Mouse (Mus musculus): ENCODE measurements around the gene Vps37b.

Gene Vps37b

DNA sequence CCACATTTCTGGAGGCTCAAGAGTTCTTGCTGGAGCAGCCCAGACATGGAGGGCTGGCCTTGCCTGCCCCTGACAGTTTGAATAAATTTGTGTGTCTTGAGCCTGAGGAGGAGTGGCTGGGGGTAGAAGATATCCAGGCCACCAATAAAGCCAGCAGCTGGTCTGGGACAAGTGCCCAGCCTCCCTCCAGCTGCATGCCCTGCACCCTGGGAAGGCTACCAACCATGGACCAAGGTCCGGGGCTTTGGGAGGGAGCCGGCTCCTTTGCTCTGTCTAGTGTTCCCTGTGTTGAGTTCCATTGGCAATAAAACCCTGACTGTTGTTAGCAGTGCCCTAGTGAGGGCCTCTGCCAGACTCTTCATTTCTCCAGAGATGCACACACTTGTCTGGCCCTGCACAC is 29.2 kb downstream of the Vps37b start:
- no peak for DNase-seq (ENCODE audit: low spot score)

DNA sequence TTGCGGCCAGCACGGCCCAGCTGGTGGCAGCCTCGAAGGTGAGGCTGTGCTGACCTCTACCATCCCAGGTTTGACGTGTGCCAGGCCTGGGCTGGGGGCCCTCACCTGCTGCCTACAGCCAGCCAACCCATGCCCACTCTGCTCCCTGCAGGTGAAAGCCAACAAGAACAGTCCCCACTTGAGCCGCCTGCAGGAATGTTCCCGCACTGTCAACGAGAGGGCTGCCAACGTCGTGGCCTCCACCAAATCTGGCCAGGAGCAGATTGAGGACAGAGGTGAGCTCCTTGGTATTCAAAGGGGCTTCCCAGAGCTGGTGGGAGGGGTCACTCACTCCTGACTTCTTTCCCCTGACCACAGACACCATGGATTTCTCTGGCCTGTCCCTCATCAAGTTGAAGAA is 30.8 kb downstream of the Vps37b start:
- DNase-seq (ENCODE audit: low spot score) = no peak

DNA sequence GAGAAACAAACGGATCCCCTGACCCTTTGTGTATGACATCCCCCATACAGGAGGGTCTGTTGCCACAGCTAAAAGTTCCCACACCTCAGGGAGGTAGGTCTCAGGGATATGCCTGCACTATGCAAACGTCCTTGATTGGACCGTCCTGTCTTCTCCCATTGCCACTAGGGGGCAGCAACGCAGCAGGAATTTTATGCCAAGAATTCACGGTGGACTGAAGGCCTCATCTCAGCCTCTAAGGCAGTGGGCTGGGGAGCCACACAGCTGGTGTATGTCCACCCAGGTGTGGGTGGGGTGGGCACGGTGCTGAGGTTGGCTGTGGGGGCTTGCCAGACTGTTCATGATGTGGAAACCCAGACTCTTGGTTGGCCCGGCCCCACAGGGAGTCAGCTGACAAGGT is 31.2 kb downstream of the Vps37b start:
- peak; percentile 95 for DNase-seq (ENCODE audit: low spot score)

DNA sequence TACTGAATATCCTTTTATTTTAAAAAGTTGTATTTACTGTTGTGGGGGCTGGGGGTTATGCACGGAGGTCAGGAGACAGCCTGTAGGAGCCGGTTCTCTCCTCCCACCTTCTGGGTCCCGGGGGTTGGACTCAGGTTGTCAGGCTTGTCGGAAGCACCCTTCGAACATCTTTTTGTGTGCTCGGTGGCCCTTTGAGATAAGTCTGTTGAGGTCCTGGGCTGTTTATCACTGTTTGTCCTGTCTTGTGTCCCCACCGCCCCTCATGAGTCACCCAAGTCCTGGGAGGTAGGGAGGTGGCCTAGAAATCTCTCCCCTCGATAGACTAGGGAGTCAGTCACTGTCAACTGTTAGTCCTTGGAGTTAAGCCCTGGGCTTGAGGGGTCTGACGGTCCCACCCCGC is 33.7 kb downstream of the Vps37b start:
- DNase-seq (ENCODE audit: low spot score) = no peak

DNA sequence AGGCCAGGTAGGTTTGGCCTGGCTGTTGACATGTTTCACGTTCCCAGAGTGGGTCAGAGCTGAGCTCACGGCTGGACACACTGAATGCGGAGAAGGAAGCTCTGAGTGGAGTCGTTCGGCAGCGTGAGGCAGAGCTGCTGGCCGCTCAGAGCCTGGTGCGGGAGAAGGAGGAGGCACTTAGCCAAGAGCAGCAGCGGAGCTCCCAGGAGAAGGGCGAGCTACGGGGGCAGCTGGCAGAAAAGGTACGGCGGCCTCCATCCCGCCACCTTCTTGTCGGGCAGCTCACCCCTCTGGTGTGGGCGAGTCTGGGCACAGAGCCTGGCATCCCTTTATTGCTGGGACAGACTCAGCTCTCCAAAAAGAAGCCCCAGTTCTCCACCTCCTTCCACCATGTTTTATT is 34.3 kb downstream of the Vps37b start:
- DNase-seq (ENCODE audit: low spot score) = no peak

DNA sequence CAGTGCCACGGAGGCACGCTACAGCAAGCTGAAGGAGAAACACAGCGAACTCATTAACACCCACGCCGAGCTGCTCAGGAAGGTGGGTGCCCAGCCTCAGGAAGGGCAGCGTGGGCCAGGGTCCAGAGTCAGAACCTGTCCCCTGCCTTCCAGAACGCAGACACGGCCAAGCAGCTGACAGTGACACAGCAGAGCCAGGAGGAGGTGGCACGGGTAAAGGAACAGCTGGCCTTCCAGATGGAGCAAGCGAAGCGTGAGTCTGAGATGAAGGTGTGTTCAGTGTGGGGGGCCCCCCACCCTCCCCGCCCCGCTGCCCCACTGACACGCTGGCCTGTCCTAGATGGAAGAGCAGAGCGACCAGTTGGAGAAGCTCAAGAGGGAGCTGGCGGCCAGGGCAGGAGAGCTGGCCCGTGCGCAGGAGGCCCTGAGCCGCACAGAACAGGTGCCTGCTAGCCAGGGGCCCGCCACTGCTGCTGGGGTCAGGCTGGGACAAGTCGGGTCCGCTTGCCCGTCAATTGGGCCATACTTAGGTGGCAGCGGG is 34.8 kb downstream of the Vps37b start:
- DNase-seq (ENCODE audit: low spot score) = no peak

DNA sequence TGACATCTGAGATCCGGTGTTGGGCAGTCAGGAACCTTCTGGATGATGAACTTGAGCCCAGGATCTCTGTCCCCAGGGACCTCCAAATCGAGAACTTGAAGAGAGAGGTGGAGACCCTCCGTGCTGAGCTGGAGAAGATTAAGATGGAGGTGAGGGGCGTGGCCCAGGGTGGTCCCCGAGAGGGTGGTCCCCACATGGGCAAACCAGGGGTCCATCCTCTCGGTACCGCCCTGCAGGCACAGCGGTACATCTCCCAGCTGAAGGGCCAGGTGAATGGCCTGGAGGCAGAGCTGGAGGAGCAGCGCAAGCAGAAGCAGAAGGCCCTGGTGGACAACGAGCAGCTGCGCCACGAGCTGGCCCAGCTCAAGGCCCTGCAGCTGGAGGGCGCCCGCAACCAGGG is 35.4 kb downstream of the Vps37b start:
- DNase-seq (ENCODE audit: low spot score) = no peak

DNA sequence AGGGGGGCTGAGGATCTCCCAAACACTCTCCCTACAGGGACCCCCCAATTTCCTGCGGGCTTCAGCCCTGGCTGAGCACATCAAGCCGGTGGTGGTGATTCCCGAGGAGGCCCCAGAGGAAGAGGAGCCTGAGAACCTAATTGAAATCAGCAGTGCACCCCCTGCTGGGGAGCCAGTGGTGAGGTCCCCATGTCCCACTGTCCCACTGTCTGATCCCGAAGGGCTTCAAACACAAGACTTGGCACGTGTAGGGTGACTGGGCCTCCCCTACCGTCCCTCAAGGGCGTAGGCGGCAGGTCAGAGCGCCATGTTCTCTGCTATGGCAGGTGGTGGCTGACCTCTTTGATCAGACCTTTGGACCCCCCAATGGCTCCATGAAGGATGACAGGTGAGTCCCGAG is 35.9 kb downstream of the Vps37b start:
- DNase-seq (ENCODE audit: low spot score) = no peak

DNA sequence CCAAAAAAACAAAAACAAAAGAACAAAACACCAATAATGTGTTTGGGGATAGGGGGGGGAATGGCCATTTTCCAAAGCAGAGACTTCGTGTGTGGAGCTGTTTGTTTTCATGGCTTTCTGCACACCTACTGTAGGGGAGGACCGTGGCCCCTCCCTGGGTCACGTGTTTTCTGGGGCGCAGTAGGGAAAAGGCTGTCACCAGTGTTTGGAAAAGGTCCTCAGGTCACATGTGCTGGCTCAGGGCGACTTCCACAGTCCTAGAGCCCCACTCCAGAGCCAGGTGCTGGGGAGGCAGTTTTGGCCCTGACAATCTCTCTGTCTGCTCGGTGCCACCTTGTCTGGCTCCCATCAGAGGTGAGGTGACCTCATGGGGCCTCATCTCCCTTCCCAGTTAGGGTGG is 36.7 kb downstream of the Vps37b start:
- DNase-seq (ENCODE audit: low spot score) = no peak

DNA sequence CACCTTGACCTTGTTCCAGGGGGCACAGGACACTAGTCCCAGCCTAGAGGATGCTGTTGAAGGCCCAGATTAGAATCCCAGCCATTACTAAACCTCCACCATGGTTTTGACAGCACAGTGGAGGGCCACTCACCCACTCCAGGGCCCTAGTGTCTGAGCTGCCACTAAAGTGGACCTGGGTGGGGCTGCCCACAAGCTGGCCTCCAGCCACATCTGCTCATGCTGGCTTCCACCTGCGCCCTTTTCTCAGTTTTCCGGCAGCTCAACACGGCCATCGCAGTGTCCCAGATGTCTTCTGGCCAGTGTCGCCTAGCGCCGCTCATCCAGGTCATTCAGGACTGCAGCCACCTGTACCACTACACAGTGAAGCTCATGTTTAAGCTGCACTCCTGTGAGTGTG is 37.6 kb downstream of the Vps37b start:
- DNase-seq (ENCODE audit: low spot score) = no peak

DNA sequence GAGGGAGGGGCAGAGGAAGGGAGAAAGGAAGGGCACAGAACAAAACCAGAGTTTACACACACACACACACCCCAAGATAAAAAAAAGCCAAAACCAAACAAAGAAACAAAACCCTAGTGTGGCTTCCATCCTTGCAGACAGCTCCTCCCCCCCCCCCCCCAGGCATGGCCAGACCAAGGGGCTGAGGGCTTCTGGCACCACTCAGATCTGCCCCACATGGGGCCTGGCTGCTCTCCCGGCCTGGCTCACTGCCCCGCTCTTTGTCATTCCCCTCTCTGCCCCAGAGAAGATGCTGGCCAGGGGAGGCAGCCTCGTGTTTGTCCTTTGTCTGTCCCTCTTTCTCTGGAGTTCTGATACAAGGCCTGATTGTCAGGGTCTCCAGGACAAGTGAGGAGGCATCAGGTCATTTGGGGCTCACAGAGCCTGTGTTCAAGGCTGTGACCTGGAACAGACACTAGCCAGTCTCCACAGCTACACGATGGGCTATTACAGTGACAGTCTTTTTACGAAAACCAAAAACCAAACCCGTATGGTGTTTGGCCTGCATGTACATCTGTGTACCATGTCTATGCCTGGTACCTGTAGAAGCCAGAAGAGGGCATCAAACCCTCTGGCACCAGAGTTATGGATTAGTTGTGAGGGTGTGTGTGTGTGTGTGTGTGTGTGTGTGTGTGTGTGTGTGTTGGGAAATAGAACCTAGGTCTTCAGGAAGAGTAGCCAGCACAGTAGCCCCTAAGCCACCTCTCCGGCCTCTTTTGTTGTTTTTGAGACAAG is 38.6 kb downstream of the Vps37b start:
- no peak for DNase-seq (ENCODE audit: low spot score)

DNA sequence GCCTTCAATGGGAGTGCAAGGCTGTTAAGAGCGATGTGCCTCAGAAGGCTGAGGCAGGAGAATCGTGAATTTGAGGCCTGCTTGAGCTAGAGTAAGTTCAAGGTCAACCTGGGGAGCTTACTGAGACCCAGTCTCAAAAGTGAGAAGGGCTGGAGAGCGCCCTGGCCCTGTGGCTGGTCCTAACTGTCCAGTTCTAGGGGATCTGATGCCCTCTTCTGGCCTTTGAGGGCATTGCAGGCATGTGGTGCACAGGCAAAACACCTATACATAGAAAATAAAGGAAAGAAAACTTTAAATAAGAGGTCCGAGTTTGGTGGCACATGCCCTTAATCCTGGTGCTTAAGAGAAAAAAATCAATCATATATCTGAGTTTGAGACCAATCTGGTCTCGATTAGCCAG is 39.3 kb downstream of the Vps37b start:
- peak; percentile 94 for DNase-seq (ENCODE audit: low spot score)

DNA sequence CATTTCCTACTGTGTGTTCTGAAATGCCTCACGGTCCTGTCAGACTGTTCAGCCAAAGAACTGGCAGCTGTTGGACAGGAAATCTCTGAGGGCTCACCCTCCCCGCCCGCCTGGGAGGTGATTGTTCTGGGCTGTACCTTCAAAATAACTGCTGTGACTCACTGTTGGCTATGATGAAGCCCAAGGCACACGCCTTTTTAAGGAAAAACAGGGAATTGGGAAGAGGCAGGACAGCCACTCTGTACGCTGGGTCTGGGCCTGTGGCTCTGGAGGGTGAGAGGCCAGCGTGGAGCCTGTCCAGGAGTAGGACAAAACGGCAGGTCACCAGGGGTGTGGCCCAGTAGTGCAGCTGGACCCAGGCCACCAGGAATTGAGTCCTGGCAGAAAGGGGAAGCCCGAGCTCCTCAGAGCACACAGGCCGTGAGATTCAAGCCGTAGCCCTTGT is 39.9 kb downstream of the Vps37b start:
- no peak for DNase-seq (ENCODE audit: low spot score)

DNA sequence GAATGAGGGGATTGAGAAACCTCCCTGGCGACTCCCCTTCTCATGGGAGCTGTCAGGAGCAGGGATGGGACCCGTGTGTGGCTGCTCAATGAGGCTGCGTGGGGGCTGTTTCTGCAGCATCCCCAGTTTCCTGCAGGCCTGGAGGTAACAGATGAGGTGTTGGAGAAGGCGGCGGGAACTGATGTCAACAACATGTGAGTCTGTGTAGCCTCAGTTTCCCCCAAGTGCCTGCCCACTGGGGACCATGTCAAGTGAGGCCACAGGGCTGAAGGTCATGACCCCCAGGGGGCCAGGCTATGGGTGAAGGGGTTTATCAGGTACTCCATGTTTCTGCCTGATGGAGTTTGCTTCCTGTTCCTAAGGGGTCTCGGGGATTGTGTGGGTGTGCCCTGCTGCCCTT is 40.7 kb downstream of the Vps37b start:
- no peak for DNase-seq (ENCODE audit: low spot score)

DNA sequence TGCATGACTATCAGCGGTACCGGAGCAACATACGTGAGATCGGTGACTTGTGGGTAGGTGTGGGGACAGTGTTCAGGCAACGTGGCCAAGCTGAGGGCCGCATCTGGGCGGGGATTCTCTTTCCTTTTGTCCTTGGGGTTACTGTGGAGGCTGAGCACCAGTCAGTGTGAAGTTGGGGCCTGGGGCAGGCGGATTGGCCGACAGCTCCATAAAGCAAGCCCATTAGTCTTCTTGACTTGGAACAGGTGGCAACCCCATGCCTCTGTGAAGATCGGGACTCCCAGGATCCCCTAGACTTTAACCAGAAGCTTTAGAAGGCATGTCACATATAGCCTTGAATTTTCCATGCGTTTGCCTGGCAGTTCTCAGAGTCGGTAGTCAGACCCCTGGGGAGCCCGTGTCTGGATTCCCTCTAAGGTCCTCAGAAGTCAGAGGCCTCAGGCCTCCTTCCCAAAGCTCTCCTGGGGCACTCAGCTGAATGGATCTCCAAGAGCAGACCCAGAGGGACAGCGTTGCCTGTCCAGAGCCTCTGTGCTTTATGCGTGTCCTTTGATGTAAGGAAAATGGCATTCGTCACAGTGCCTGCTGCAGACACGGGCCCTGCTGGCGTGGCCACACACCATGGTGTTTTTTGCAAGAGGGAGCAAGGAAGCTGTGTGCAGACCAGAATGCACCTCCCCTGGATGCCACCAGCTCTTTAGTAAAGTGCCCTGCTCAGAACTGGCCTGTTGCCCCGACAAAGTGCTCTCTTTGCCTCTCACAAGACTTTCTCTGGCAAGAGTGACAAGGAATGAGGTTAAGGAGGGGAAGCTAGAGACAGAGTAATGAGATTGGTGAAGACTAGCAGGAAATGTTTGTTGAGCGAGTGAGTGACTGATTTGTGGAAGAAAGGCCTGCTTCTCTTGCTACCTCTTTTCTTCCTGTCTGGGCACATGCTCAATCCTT is 41.9 kb downstream of the Vps37b start:
- peak; percentile 55 for DNase-seq (ENCODE audit: low spot score)

DNA sequence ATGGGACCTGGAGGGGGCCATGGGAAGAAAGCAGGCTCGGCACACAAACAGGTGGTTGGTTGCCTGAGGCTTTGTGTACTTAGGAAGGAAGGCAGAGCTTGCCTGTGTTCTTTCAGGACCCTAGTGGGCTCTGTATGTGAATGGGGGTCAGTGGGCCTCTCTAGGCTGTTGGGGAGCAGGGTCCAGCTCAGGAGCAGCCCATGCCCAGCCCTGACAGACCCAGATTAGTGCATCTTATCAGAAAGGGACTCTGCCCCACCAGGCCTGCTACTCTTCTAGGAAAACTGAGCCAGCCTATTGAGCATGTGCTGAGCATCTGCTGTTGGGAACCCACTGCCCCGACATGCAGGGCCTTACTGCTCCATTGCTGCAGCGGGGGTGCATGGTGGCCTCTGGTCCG is 44.6 kb downstream of the Vps37b start:
- DNase-seq (ENCODE audit: low spot score) = no peak

DNA sequence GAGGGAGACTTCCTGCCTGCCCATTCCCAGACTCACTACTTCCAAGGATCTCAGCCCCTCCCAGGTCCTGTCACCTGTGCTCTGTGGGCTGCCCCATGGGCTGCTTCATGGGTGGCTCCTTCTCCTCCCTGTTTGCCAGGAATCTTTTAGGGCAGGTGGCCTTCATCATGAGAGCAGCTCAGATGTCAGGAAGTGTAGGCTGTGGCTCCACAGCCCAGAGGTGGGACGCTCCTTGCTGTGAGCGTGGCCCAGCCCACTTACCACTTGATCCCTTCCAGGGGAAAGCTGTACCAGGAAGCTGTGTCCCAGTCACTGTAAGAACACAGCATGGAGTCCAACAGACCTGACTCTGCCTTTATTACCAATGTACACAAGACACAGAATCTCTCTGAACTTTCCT is 45.1 kb downstream of the Vps37b start:
- no peak for DNase-seq (ENCODE audit: low spot score)

DNA sequence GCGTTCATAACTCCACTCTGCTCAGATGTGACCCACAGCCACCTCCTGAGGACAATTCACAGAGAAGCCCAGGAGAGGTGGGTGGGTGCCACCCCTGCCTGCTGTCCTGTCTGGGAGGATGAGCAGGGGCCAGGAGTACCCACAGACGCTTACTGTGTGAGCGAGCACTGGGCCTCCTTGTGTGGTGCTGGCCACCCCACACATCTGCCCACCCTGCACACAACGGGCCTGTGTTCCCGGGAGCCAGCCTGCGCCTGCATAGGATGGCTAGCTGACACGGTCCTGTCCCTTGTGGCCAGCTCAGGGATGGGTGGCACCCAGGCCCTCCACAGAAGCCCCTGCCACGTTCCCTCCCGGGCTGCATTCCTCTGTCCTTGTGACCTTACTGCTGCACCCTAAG is 46.6 kb downstream of the Vps37b start:
- no peak for DNase-seq (ENCODE audit: low spot score)

DNA sequence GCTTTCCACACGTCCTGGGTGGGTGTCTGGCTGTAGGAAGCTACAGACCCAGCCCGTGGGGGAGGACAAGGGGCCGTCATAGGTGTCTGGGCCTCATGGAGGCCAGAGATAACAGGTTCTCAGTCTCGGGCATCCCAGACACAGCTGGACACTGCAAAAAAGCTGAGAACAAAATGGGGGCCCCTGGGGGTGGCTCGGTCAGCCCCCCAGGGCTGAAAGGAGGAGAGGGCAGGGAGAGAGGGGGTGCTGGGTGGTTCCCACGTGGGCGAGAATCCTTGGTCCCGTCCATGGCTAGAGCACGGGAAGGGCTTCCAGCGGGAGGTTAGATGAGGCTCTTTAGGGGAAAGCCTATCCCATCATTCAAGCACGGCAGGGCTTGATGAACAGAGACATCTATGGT is 49.2 kb downstream of the Vps37b start:
- DNase-seq (ENCODE audit: low spot score) = no peak

DNA sequence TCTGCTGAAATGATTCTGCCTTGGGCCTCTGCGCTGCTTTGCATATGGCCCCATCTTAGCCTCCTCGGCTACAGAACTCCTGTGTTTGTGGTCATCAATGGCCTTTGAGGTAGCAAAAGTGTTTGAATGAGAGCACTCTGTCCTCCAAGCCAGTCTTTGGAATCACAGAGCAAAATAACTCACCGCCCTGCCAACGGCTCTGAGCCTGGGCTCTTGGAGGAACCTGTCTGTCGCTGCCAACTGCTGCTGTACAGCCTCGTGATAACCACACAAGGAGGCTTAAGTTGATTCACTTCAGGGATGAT is 50.9 kb downstream of the Vps37b start:
- no peak for DNase-seq (ENCODE audit: low spot score)

DNA sequence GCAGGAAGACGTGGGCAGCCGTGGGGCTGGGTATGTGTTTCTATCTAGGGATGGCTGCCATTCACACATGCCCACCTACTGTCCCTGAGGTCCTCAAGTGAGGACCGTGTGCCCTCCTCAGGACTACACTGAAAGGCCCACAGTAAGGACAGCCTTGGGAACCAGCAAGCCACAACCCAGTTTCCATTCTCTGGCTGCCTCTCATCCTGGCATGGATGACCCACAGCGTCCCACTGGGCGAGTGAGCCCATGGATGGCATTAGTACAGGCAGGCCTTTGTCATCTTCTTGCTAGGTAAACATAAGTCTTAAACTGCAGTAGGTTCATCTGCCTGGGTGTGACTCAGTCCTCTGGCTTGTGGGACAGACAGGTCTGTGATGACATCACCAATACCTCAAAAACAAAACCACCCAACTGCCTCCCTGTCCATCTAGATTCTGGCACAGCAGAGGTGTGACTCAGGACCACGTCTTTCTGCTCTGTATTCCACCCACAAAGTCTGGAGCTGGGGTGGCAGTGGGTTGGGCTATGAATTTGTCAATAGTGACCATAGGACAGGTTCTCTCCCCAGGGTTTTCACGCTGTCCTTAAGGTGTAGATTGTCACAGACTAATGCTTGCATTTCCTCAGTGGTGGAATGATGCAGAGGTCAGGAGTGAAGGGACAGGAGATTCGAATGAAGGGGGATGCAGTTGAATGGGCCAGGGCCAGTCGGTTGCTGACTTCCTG is 51.4 kb downstream of the Vps37b start:
- DNase-seq (ENCODE audit: low spot score) = no peak

DNA sequence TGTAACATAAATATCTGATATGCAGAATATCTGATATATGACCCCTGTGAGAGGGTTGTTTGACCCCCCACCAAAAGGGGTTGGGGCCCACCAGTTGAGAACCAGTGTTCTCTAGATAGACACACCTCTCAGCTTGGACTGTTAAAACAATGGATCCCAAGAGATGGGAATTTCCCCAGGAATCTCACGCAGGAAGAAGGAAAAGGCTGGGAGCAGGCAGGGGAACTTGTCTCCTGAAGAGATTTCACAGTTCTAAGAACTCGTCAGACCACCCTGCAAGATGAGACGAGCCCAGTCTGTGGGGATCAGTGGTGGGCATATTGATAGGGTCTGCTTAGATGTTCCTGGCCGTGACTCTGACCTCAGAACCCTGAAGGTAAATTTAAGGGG is 52.1 kb downstream of the Vps37b start:
- no peak for DNase-seq (ENCODE audit: low spot score)

Data from embryo, embryonic 10.5 days (tissue).